Mouse (Mus musculus) midbrain, postnatal 0 days (tissue): ENCODE results near the gene Hnrnpa0. TPM values are rescaled to one million over a fixed set of nuclear protein-coding genes. Genes with fewer than 3 reads are reported as not detected.

ENCODE experiments used
- ATAC-seq: fragments of 200-750 bp; cut with Nextera tagmentation; 2 replicates; pipeline ENCODE4 v1.8.0; 2017; ENCODE audit warnings: moderate number of reproducible peaks, mild to moderate bottlenecking, moderate TSS enrichment, moderate library complexity; ENCODE audit not compliant: low FRiP score
- DNase-seq: peaks from one replicate; pipeline ENCODE4 v3.0.0-alpha.2; 2015; ENCODE audit warnings: low spot score
- H3K27ac ChIP-seq: fragments of 300-500 bp; sonication (generic); 2 replicates; pipeline ENCODE4 v1.5.1; 2014; ENCODE audit warnings: low read depth, mild to moderate bottlenecking, low read length, mixed read lengths
- H3K27me3 ChIP-seq: fragments of 300-500 bp; sonication (generic); 2 replicates; pipeline ENCODE4 v1.6.1; 2014; ENCODE audit warnings: low read length, control low read depth, mixed read lengths; ENCODE audit not compliant: insufficient read depth
- H3K36me3 ChIP-seq: fragments of 300-500 bp; sonication (generic); 2 replicates; pipeline ENCODE4 v1.6.1; 2014; ENCODE audit warnings: low read length, control low read depth, mixed read lengths; ENCODE audit not compliant: insufficient read depth
- H3K4me1 ChIP-seq: fragments of 300-500 bp; sonication (generic); 2 replicates; pipeline ENCODE4 v1.6.1; 2014; ENCODE audit warnings: mild to moderate bottlenecking, control low read depth, antibody characterized with exemption, low read length, mixed read lengths; ENCODE audit not compliant: insufficient read depth
- H3K4me2 ChIP-seq: fragments of 300-500 bp; sonication (generic); 2 replicates; pipeline ENCODE4 v1.6.1; 2014; ENCODE audit warnings: low read depth, mild to moderate bottlenecking, low read length, mixed read lengths; ENCODE audit not compliant: poor library complexity, severe bottlenecking
- H3K4me3 ChIP-seq: fragments of 300-500 bp; sonication (generic); 2 replicates; pipeline ENCODE4 v1.5.1; 2014; ENCODE audit warnings: low read depth, mild to moderate bottlenecking, low read length, moderate library complexity
- H3K9ac ChIP-seq: fragments of 300-500 bp; sonication (generic); replicated peaks from 2 replicates; pipeline ENCODE4 v1.6.1; 2014; ENCODE audit warnings: mild to moderate bottlenecking, low read length, moderate library complexity, mixed read lengths; ENCODE audit not compliant: poor library complexity, severe bottlenecking
- H3K9me3 ChIP-seq: fragments of 300-500 bp; sonication (generic); 2 replicates; pipeline ENCODE4 v1.6.1; 2016; ENCODE audit warnings: low read length, control low read depth
- CTCF ChIP-seq: IDR thresholded peaks from 2 replicates; pipeline ENCODE4 v1.5.1; 2016; ENCODE audit warnings: antibody characterized with exemption, mild to moderate bottlenecking
- WGBS: fragments of 180-500 bp; shearing (Covaris S2); extraction: QIAGEN DNeasy Blood & Tissue Kit; methylation state at CpG from one replicate; pipeline ENCODE4 v1.1.7; 2014; 5-methylcytosine and 5-hydroxymethylcytosine counted together
- polyA plus RNA-seq: library from polyadenylated mRNA; unstranded; fragments of >200 nt; fragmentation: Nextera tagmentation; extraction: Ambion mirVana; gene quantifications from 2 replicates; pipeline ENCODE4 v1.2.1, GENCODE M21; 2015
- total RNA-seq: library from RNA; depleted of rRNA; stranded (reverse); fragments of >200 nt; gene quantifications from 2 replicates; pipeline ENCODE4 v1.2.3, GENCODE M21; 2014

Hnrnpa0 gene
- total and polyA plus RNA-seq, 2 experiments from 2014 or later = 62.5 to 185 TPM

- Histone ChIP-seq H3K4me1 (peaks cover 3% of the 10 kb centered on the region; the same call in 1 of the 2 replicates), H3K4me3 (no peak overlapping the region), H3K4me2 (no peak overlapping the region), H3K27me3 (no peaks in the 10 kb centered on the region), H3K36me3 (no peaks in the 10 kb centered on the region), H3K27ac (no peak overlapping the region), H3K9ac (no peak overlapping the region), H3K9me3 (no peaks in the 10 kb centered on the region)
- TF ChIP-seq CTCF = no peak
- ATAC-seq (no peak), DNase-seq (no peak)
- WGBS = 71% methylated on average over 2 of the region's 2 CpGs
These were observed 3.4 kb downstream of the Hnrnpa0 start for GRCm38 (mm10) chr13:58124989-58125388.

- no peak overlapping the region for H3K9ac ChIP-seq
- TF ChIP-seq CTCF = no peak
- no peak for DNase-seq
- H3K4me3 ChIP-seq = no peak overlapping the region
- no peak overlapping the region for H3K27ac ChIP-seq
- H3K27me3 ChIP-seq = no peaks in the 10 kb centered on the region
- H3K4me2 ChIP-seq = no peak overlapping the region
- ATAC-seq = no peak
- peaks cover 3% of the 10 kb centered on the region; the same call in 1 of the 2 replicates for H3K4me1 ChIP-seq
- WGBS = 85% methylated on average over 3 of the region's 3 CpGs
- H3K36me3 ChIP-seq = no peaks in the 10 kb centered on the region
- H3K9me3 ChIP-seq = no peaks in the 10 kb centered on the region
These were observed 4.1 kb downstream of the Hnrnpa0 start for GRCm38 (mm10) chr13:58124278-58124677.

- Histone ChIP-seq H3K27ac (no peak overlapping the region), H3K4me3 (no peak overlapping the region), H3K36me3 (no peaks in the 10 kb centered on the region), H3K4me1 (peaks cover 3% of the 10 kb centered on the region; the same call in 1 of the 2 replicates), H3K9ac (no peak overlapping the region), H3K27me3 (no peaks in the 10 kb centered on the region), H3K9me3 (no peaks in the 10 kb centered on the region), H3K4me2 (no peak overlapping the region)
- WGBS = 72% methylated on average over 8 of the region's 8 CpGs
- no peak for TF ChIP-seq CTCF
- ATAC-seq = no peak
- DNase-seq = no peak
These were observed 5.0 kb downstream of the Hnrnpa0 start for GRCm38 (mm10) chr13:58123381-58123780.

GRCm38 (mm10) chr13:58122786-58123297 lies 5.5 kb downstream of the Hnrnpa0 start:
- Histone ChIP-seq H3K9me3 (no peaks in the 10 kb centered on the region), H3K36me3 (no peaks in the 10 kb centered on the region), H3K27me3 (no peaks in the 10 kb centered on the region), H3K4me2 (no peak overlapping the region), H3K9ac (no peak overlapping the region), H3K4me3 (no peak overlapping the region), H3K27ac (no peak overlapping the region), H3K4me1 (peaks cover 3% of the 10 kb centered on the region; the same call in 1 of the 2 replicates)
- 65% methylated on average over 10 of the region's 10 CpGs for WGBS
- no peak for TF ChIP-seq CTCF
- ATAC-seq = no peak
- no peak for DNase-seq

- 71% methylated on average over 8 of the region's 8 CpGs for WGBS
- H3K27ac ChIP-seq = no peak overlapping the region
- TF ChIP-seq CTCF = peak; percentile 73
- H3K4me1 ChIP-seq = peaks cover 4% of the 10 kb centered on the region; the same call in 1 of the 2 replicates
- H3K36me3 ChIP-seq = no peaks in the 10 kb centered on the region
- ATAC-seq = no peak
- no peak overlapping the region for H3K4me2 ChIP-seq
- peak; percentile 57 for DNase-seq
- no peak overlapping the region for H3K9ac ChIP-seq
- no peaks in the 10 kb centered on the region for H3K27me3 ChIP-seq
- H3K4me3 ChIP-seq = no peak overlapping the region
- no peaks in the 10 kb centered on the region for H3K9me3 ChIP-seq
These were observed 10.9 kb downstream of the Hnrnpa0 start for GRCm38 (mm10) chr13:58117318-58118017.

- WGBS = 93% methylated on average over 2 of the region's 2 CpGs
- H3K27ac ChIP-seq = no peak overlapping the region
- H3K4me1 ChIP-seq = peaks cover 10% of the 10 kb centered on the region
- no peaks in the 10 kb centered on the region for H3K9me3 ChIP-seq
- ATAC-seq (no peak), DNase-seq (no peak)
- no peaks in the 10 kb centered on the region for H3K36me3 ChIP-seq
- no peak for TF ChIP-seq CTCF
- H3K4me3 ChIP-seq = no peak overlapping the region
- H3K27me3 ChIP-seq = no peaks in the 10 kb centered on the region
- no peak overlapping the region for H3K4me2 ChIP-seq
- H3K9ac ChIP-seq = no peak overlapping the region
These were observed 11.6 kb downstream of the Hnrnpa0 start for GRCm38 (mm10) chr13:58116801-58117200.
